Mouse (Mus musculus): ENCODE results near the gene Btbd9. TPM values are rescaled to one million over a fixed set of nuclear protein-coding genes. Genes with fewer than 3 reads are reported as not detected.

Btbd9 gene
- polyA plus RNA-seq, 1 experiment from 2014 or later: 41.1 TPM

GRCm38 (mm10) chr17:30495154-30495553 is 81.1 kb downstream of the Btbd9 start:
- H3K27me3 ChIP-seq (ENCODE audit: control insufficient read depth, insufficient read depth, low read length): no peaks in the 10 kb centered on the region
- H3K36me3 ChIP-seq (ENCODE audit: control insufficient read depth, insufficient read depth, low read length): no peaks in the 10 kb centered on the region
- 0 out of 2 replicates have a peak, but pooled peaks cover 5% of the 10 kb centered on the region for H3K4me1 ChIP-seq (ENCODE audit: control insufficient read depth, insufficient read depth, low read length)
- no peak overlapping the region for H3K4me2 ChIP-seq (ENCODE audit: low read depth, severe bottlenecking)
- no peak overlapping the region for H3K4me3 ChIP-seq (ENCODE audit: low read depth, low read length)
- no peaks in the 10 kb centered on the region for H3K9me3 ChIP-seq (ENCODE audit: control insufficient read depth, low read length)
- no peak for ATAC-seq (ENCODE audit: insufficient number of reproducible peaks, low FRiP score, low TSS enrichment, low read depth)
- WGBS: 91% methylated on average over 2 of the region's 2 CpGs
- no peak for DNase-seq (ENCODE audit: low spot score)
- no peak overlapping the region for H3K27ac ChIP-seq (replicated peaks; ENCODE audit: low read depth, low read length)
- H3K9ac ChIP-seq (ENCODE audit: low read length): no peak overlapping the region

- H3K9me3 ChIP-seq (ENCODE audit: control insufficient read depth, low read length): no peaks in the 10 kb centered on the region
- 94% methylated on average over 6 of the region's 6 CpGs for WGBS
- ATAC-seq (ENCODE audit: insufficient number of reproducible peaks, low FRiP score, low TSS enrichment, low read depth) (no peak), DNase-seq (ENCODE audit: low spot score) (no peak)
- H3K9ac ChIP-seq (ENCODE audit: low read length): no peak overlapping the region
- H3K36me3 ChIP-seq (ENCODE audit: control insufficient read depth, insufficient read depth, low read length): no peaks in the 10 kb centered on the region
- 0 out of 2 replicates have a peak, but pooled peaks cover 5% of the 10 kb centered on the region for H3K4me1 ChIP-seq (ENCODE audit: control insufficient read depth, insufficient read depth, low read length)
- no peak overlapping the region for H3K27ac ChIP-seq (replicated peaks; ENCODE audit: low read depth, low read length)
- H3K4me3 ChIP-seq (ENCODE audit: low read depth, low read length): no peak overlapping the region
- H3K4me2 ChIP-seq (ENCODE audit: low read depth, severe bottlenecking): no peak overlapping the region
- no peaks in the 10 kb centered on the region for H3K27me3 ChIP-seq (ENCODE audit: control insufficient read depth, insufficient read depth, low read length)
Observed at GRCm38 (mm10) chr17:30493481-30493880, 82.8 kb downstream of the Btbd9 start.

- no peaks in the 10 kb centered on the region for H3K27me3 ChIP-seq (ENCODE audit: control insufficient read depth, insufficient read depth, low read length)
- H3K4me1 ChIP-seq (ENCODE audit: control insufficient read depth, insufficient read depth, low read length): no peaks in the 10 kb centered on the region
- 95% methylated on average over 5 of the region's 5 CpGs for WGBS
- ATAC-seq (ENCODE audit: insufficient number of reproducible peaks, low FRiP score, low TSS enrichment, low read depth) (no peak), DNase-seq (ENCODE audit: low spot score) (no peak)
- H3K27ac ChIP-seq (replicated peaks; ENCODE audit: low read depth, low read length): no peak overlapping the region
- H3K36me3 ChIP-seq (ENCODE audit: control insufficient read depth, insufficient read depth, low read length): no peaks in the 10 kb centered on the region
- H3K4me2 ChIP-seq (ENCODE audit: low read depth, severe bottlenecking): no peak overlapping the region
- H3K4me3 ChIP-seq (ENCODE audit: low read depth, low read length): no peak overlapping the region
- no peaks in the 10 kb centered on the region for H3K9me3 ChIP-seq (ENCODE audit: control insufficient read depth, low read length)
- no peak overlapping the region for H3K9ac ChIP-seq (ENCODE audit: low read length)
Observed at GRCm38 (mm10) chr17:30492191-30492590, 84.1 kb downstream of the Btbd9 start.

GRCm38 (mm10) chr17:30491601-30492000 is 84.7 kb downstream of the Btbd9 start:
- Histone ChIP-seq H3K4me3 (ENCODE audit: low read depth, low read length) (no peak overlapping the region), H3K36me3 (ENCODE audit: control insufficient read depth, insufficient read depth, low read length) (no peaks in the 10 kb centered on the region), H3K4me2 (ENCODE audit: low read depth, severe bottlenecking) (no peak overlapping the region), H3K27me3 (ENCODE audit: control insufficient read depth, insufficient read depth, low read length) (no peaks in the 10 kb centered on the region), H3K27ac (replicated peaks; ENCODE audit: low read depth, low read length) (no peak overlapping the region), H3K9me3 (ENCODE audit: control insufficient read depth, low read length) (no peaks in the 10 kb centered on the region), H3K4me1 (ENCODE audit: control insufficient read depth, insufficient read depth, low read length) (no peaks in the 10 kb centered on the region), H3K9ac (ENCODE audit: low read length) (no peak overlapping the region)
- ATAC-seq (ENCODE audit: insufficient number of reproducible peaks, low FRiP score, low TSS enrichment, low read depth): no peak
- 94% methylated on average over 8 of the region's 8 CpGs for WGBS
- no peak for DNase-seq (ENCODE audit: low spot score)

- H3K4me1 ChIP-seq (ENCODE audit: control insufficient read depth, insufficient read depth, low read length): no peaks in the 10 kb centered on the region
- H3K4me2 ChIP-seq (ENCODE audit: low read depth, severe bottlenecking): no peak overlapping the region
- H3K36me3 ChIP-seq (ENCODE audit: control insufficient read depth, insufficient read depth, low read length): no peaks in the 10 kb centered on the region
- H3K9ac ChIP-seq (ENCODE audit: low read length): no peak overlapping the region
- no peak overlapping the region for H3K27ac ChIP-seq (replicated peaks; ENCODE audit: low read depth, low read length)
- H3K27me3 ChIP-seq (ENCODE audit: control insufficient read depth, insufficient read depth, low read length): no peaks in the 10 kb centered on the region
- 93% methylated on average over 7 of the region's 7 CpGs for WGBS
- no peaks in the 10 kb centered on the region for H3K9me3 ChIP-seq (ENCODE audit: control insufficient read depth, low read length)
- DNase-seq (ENCODE audit: low spot score): no peak
- H3K4me3 ChIP-seq (ENCODE audit: low read depth, low read length): no peak overlapping the region
- no peak for ATAC-seq (ENCODE audit: insufficient number of reproducible peaks, low FRiP score, low TSS enrichment, low read depth)
Observed at GRCm38 (mm10) chr17:30490601-30491000, 85.7 kb downstream of the Btbd9 start.

- no peaks in the 10 kb centered on the region for H3K27me3 ChIP-seq (ENCODE audit: control insufficient read depth, insufficient read depth, low read length)
- DNase-seq (ENCODE audit: low spot score) (no peak), ATAC-seq (ENCODE audit: insufficient number of reproducible peaks, low FRiP score, low TSS enrichment, low read depth) (no peak)
- no peak overlapping the region for H3K27ac ChIP-seq (replicated peaks; ENCODE audit: low read depth, low read length)
- no peak overlapping the region for H3K4me3 ChIP-seq (ENCODE audit: low read depth, low read length)
- H3K4me1 ChIP-seq (ENCODE audit: control insufficient read depth, insufficient read depth, low read length): no peaks in the 10 kb centered on the region
- no peaks in the 10 kb centered on the region for H3K36me3 ChIP-seq (ENCODE audit: control insufficient read depth, insufficient read depth, low read length)
- no peak overlapping the region for H3K4me2 ChIP-seq (ENCODE audit: low read depth, severe bottlenecking)
- 90% methylated on average over 5 of the region's 5 CpGs for WGBS
- H3K9me3 ChIP-seq (ENCODE audit: control insufficient read depth, low read length): no peaks in the 10 kb centered on the region
- H3K9ac ChIP-seq (ENCODE audit: low read length): no peak overlapping the region
Observed at GRCm38 (mm10) chr17:30490086-30490485, 86.2 kb downstream of the Btbd9 start.

- H3K27ac ChIP-seq (replicated peaks; ENCODE audit: low read depth, low read length): no peak overlapping the region
- WGBS: 92% methylated on average over 7 of the region's 7 CpGs
Observed at GRCm38 (mm10) chr17:30489629-30490028, 86.7 kb downstream of the Btbd9 start.

GRCm38 (mm10) chr17:30487695-30488094 is 88.6 kb downstream of the Btbd9 start:
- H3K4me1 ChIP-seq (ENCODE audit: control insufficient read depth, insufficient read depth, low read length): no peaks in the 10 kb centered on the region
- DNase-seq (ENCODE audit: low spot score): no peak
- H3K9ac ChIP-seq (ENCODE audit: low read length): no peak overlapping the region
- H3K27me3 ChIP-seq (ENCODE audit: control insufficient read depth, insufficient read depth, low read length): no peaks in the 10 kb centered on the region
- no peak overlapping the region for H3K4me2 ChIP-seq (ENCODE audit: low read depth, severe bottlenecking)
- ATAC-seq (ENCODE audit: insufficient number of reproducible peaks, low FRiP score, low TSS enrichment, low read depth): no peak
- no peak overlapping the region for H3K27ac ChIP-seq (replicated peaks; ENCODE audit: low read depth, low read length)
- WGBS: 92% methylated on average over 5 of the region's 5 CpGs
- H3K9me3 ChIP-seq (ENCODE audit: control insufficient read depth, low read length): no peaks in the 10 kb centered on the region
- no peaks in the 10 kb centered on the region for H3K36me3 ChIP-seq (ENCODE audit: control insufficient read depth, insufficient read depth, low read length)
- no peak overlapping the region for H3K4me3 ChIP-seq (ENCODE audit: low read depth, low read length)

More at GRCm38 (mm10) chr17:30489629-30490028, 86.7 kb downstream of the Btbd9 start:
- no peaks in the 10 kb centered on the region for H3K36me3 ChIP-seq (ENCODE audit: control insufficient read depth, insufficient read depth, low read length)
- H3K4me2 ChIP-seq (ENCODE audit: low read depth, severe bottlenecking): no peak overlapping the region
- no peak overlapping the region for H3K4me3 ChIP-seq (ENCODE audit: low read depth, low read length)
- ATAC-seq (ENCODE audit: insufficient number of reproducible peaks, low FRiP score, low TSS enrichment, low read depth): no peak
- H3K9me3 ChIP-seq (ENCODE audit: control insufficient read depth, low read length): no peaks in the 10 kb centered on the region
- DNase-seq (ENCODE audit: low spot score): no peak
- H3K27me3 ChIP-seq (ENCODE audit: control insufficient read depth, insufficient read depth, low read length): no peaks in the 10 kb centered on the region
- H3K9ac ChIP-seq (ENCODE audit: low read length): no peak overlapping the region
- H3K4me1 ChIP-seq (ENCODE audit: control insufficient read depth, insufficient read depth, low read length): no peaks in the 10 kb centered on the region
